Mouse (Mus musculus): ENCODE results near the gene Gm26620. TPM values are rescaled to one million over a fixed set of nuclear protein-coding genes. Genes with fewer than 3 reads are reported as not detected.

Gm26620 gene
- total and polyA plus RNA-seq, 3 experiments = 0.52 to 4.2 (median 1.9) TPM

GRCm38 (mm10) chr1:170933940-170934339, 49.1 kb downstream of the Gm26620 start:
- no peak for TF ChIP-seq USF2 (conservative IDR thresholded peaks at IDR 0.05; ENCODE audit: low read depth, low read length)
- TF ChIP-seq POLR2AphosphoS2 (IDR thresholded peaks at IDR 0.05; ENCODE audit: low read depth, low read length) = no peak
- no peak for TF ChIP-seq IRF4 (IDR thresholded peaks at IDR 0.05; ENCODE audit: low read depth, low read length)
- no peak for TF ChIP-seq ELF1 (IDR thresholded peaks at IDR 0.05; ENCODE audit: low read depth, low read length)
- TF ChIP-seq POLR2A (IDR thresholded peaks at IDR 0.05; ENCODE audit: low read depth, low read length) = no peak
- Histone ChIP-seq H3K9me3 (replicated peaks; ENCODE audit: low read length) (peaks cover 5% of the 10 kb centered on the region), H3K4me1 (ENCODE audit: control insufficient read depth in 1 of 2, insufficient read depth in 2 of 2) (peaks cover 3 to 49% of the 10 kb centered on the region in 2 experiments; a peak in 3 of 4 replicates), H3K27ac (ENCODE audit: insufficient read depth, low read depth) (no peak overlapping the region), H3K4me3 (replicated peaks in 1 of 3; ENCODE audit: low read depth in 2 of 3, low read length in 2 of 3, poor library complexity in 1 of 3) (no peak overlapping the region), H3K9ac (ENCODE audit: insufficient read depth, low read depth) (no peak overlapping the region), H3K4me2 (ENCODE audit: insufficient read depth, low read depth, poor library complexity, severe bottlenecking) (no peak overlapping the region), H3K36me3 (replicated peaks in 1 of 2; ENCODE audit: control insufficient read depth in 1 of 2, insufficient read depth in 1 of 2, low read length in 1 of 2) (no peaks in the 10 kb centered on the region), H3K27me3 (replicated peaks) (no peaks in the 10 kb centered on the region), H3K79me2 (replicated peaks; ENCODE audit: control insufficient read depth, extremely low read depth, insufficient read depth, poor library complexity, severe bottlenecking) (no peaks in the 10 kb centered on the region)
- in situ Hi-C loops (cut with MboI; ENCODE audit: low pct_ligation_motif_present, low pct_unique_long_range_greater_than_20kb, low sequenced_read_pairs) (no loop called here), dilution Hi-C loops (cut with MboI; ENCODE audit: extremely low pct_ligation_motif_present, extremely low pct_unique_long_range_greater_than_20kb, low sequenced_read_pairs) (no loop called here)
- no peak for DNase-seq (ENCODE audit: extremely low read depth)

GRCm38 (mm10) chr1:170934383-170934782, 49.5 kb downstream of the Gm26620 start:
- dilution Hi-C loops (cut with MboI; ENCODE audit: extremely low pct_ligation_motif_present, extremely low pct_unique_long_range_greater_than_20kb, low sequenced_read_pairs) = no loop called here
- peaks cover 9% of the 10 kb centered on the region for H3K9me3 ChIP-seq (replicated peaks; ENCODE audit: low read length)
- H3K4me1 ChIP-seq (ENCODE audit: control insufficient read depth in 1 of 2, insufficient read depth in 2 of 2) = peaks cover 3 to 49% of the 10 kb centered on the region in 2 experiments; a peak in 3 of 4 replicates
- TF ChIP-seq POLR2A (IDR thresholded peaks at IDR 0.05; ENCODE audit: low read depth, low read length) (no peak), HCFC1 (IDR thresholded peaks at IDR 0.05; ENCODE audit: low read depth, low read length) (no peak), MAX (IDR thresholded peaks at IDR 0.05; ENCODE audit: low read length) (no peak), CHD1 (IDR thresholded peaks at IDR 0.05; ENCODE audit: low read depth, low read length) (no peak), ZMIZ1 (IDR thresholded peaks at IDR 0.05; ENCODE audit: low read depth, low read length) (no peak), CHD2 (IDR thresholded peaks at IDR 0.05; ENCODE audit: low read length) (no peak), USF2 (conservative IDR thresholded peaks at IDR 0.05; ENCODE audit: low read depth, low read length) (no peak), E2F4 (IDR thresholded peaks at IDR 0.05; ENCODE audit: insufficient replicate concordance, low read depth, low read length) (no peak), EP300 (IDR thresholded peaks at IDR 0.05; ENCODE audit: low read length) (no peak), IRF4 (IDR thresholded peaks at IDR 0.05; ENCODE audit: low read depth, low read length) (no peak), POLR2AphosphoS2 (IDR thresholded peaks at IDR 0.05; ENCODE audit: low read depth, low read length) (no peak), ZC3H11A (IDR thresholded peaks at IDR 0.05; ENCODE audit: low read depth, low read length) (no peak), JUND (conservative IDR thresholded peaks at IDR 0.05; ENCODE audit: low read depth, low read length) (no peak)
- H3K27me3 ChIP-seq (replicated peaks) = no peaks in the 10 kb centered on the region
- H3K79me2 ChIP-seq (replicated peaks; ENCODE audit: control insufficient read depth, extremely low read depth, insufficient read depth, poor library complexity, severe bottlenecking) = no peaks in the 10 kb centered on the region
- no peaks in the 10 kb centered on the region for H3K36me3 ChIP-seq (replicated peaks in 1 of 2; ENCODE audit: control insufficient read depth in 1 of 2, insufficient read depth in 1 of 2, low read length in 1 of 2)
- no peak overlapping the region for H3K9ac ChIP-seq (ENCODE audit: insufficient read depth, low read depth)
- in situ Hi-C loops (cut with MboI; ENCODE audit: low pct_ligation_motif_present, low pct_unique_long_range_greater_than_20kb, low sequenced_read_pairs) = no loop called here
- H3K4me2 ChIP-seq (ENCODE audit: insufficient read depth, low read depth, poor library complexity, severe bottlenecking) = no peak overlapping the region
- no peak overlapping the region for H3K4me3 ChIP-seq (replicated peaks in 1 of 3; ENCODE audit: low read depth in 2 of 3, low read length in 2 of 3, poor library complexity in 1 of 3)
- DNase-seq (ENCODE audit: extremely low read depth) = peak; percentile 35
- no peak overlapping the region for H3K27ac ChIP-seq (ENCODE audit: insufficient read depth, low read depth)

Other genes starting within 250 kb of the Gm26620 start
- 0.84 and 1.0 TPM in 2 replicates for gene Olfml2b, start 240.5 kb upstream of the Gm26620 start, total RNA-seq (2012; rRNA removed)
- gene Olfml2b, start 240.5 kb upstream of the Gm26620 start, total RNA-seq (2014; rRNA removed) = 0.35 and 0.39 TPM in 2 replicates
- gene Olfml2b, start 240.5 kb upstream of the Gm26620 start, polyA plus RNA-seq (2012; ENCODE audit: insufficient read length, low read depth) = 0.31 and 0.34 TPM in 2 replicates
- 35.3 and 37.6 TPM in 2 replicates for gene Atf6, start 17.3 kb upstream of the Gm26620 start, total RNA-seq (2012; rRNA removed)
- 33.8 and 35.9 TPM in 2 replicates for gene Atf6, start 17.3 kb upstream of the Gm26620 start, total RNA-seq (2014; rRNA removed)
- gene Atf6, start 17.3 kb upstream of the Gm26620 start, polyA plus RNA-seq (2012; ENCODE audit: insufficient read length, low read depth) = 42.7 and 47.0 TPM in 2 replicates
- 30.9 and 37.2 TPM in 2 replicates for gene Dusp12, start 475 bp downstream of the Gm26620 start, total RNA-seq (2012; rRNA removed)
- gene Dusp12, start 475 bp downstream of the Gm26620 start, total RNA-seq (2014; rRNA removed) = 41.7 and 49.4 TPM in 2 replicates
- gene Dusp12, start 475 bp downstream of the Gm26620 start, polyA plus RNA-seq (2012; ENCODE audit: insufficient read length, low read depth) = 30.4 and 36.5 TPM in 2 replicates
- not detected in 2 replicates for gene Fcrlb, start 27.9 kb downstream of the Gm26620 start, total RNA-seq (2012; rRNA removed)
- not detected in 2 replicates for gene Fcrlb, start 27.9 kb downstream of the Gm26620 start, total RNA-seq (2014; rRNA removed)
- not detected in 2 replicates for gene Fcrlb, start 27.9 kb downstream of the Gm26620 start, polyA plus RNA-seq (2012; ENCODE audit: insufficient read length, low read depth)
- 10.6 and 18.5 TPM in 2 replicates for gene Fcrla, start 42.5 kb downstream of the Gm26620 start, total RNA-seq (2012; rRNA removed)
- 30.6 and 34.8 TPM in 2 replicates for gene Fcrla, start 42.5 kb downstream of the Gm26620 start, total RNA-seq (2014; rRNA removed)
- gene Fcrla, start 42.5 kb downstream of the Gm26620 start, polyA plus RNA-seq (2012; ENCODE audit: insufficient read length, low read depth) = 15.4 and 17.7 TPM in 2 replicates
- gene Fcgr2b, start 91.5 kb downstream of the Gm26620 start, total RNA-seq (2012; rRNA removed) = 20.2 and 31.8 TPM in 2 replicates
- gene Fcgr2b, start 91.5 kb downstream of the Gm26620 start, total RNA-seq (2014; rRNA removed) = 29.5 and 31.1 TPM in 2 replicates
- 36.1 and 44.3 TPM in 2 replicates for gene Fcgr2b, start 91.5 kb downstream of the Gm26620 start, polyA plus RNA-seq (2012; ENCODE audit: insufficient read length, low read depth)
- 48.4 and 56.8 TPM in 2 replicates for gene Fcgr4, start 133.9 kb downstream of the Gm26620 start, total RNA-seq (2012; rRNA removed)
- 41.8 and 50.2 TPM in 2 replicates for gene Fcgr4, start 133.9 kb downstream of the Gm26620 start, total RNA-seq (2014; rRNA removed)
- 46.7 and 52.8 TPM in 2 replicates for gene Fcgr4, start 133.9 kb downstream of the Gm26620 start, polyA plus RNA-seq (2012; ENCODE audit: insufficient read length, low read depth)
- 4.3 and 8.5 TPM in 2 replicates for gene Fcgr3, start 179.9 kb downstream of the Gm26620 start, total RNA-seq (2012; rRNA removed)
- gene Fcgr3, start 179.9 kb downstream of the Gm26620 start, total RNA-seq (2014; rRNA removed) = 6.1 and 6.3 TPM in 2 replicates
- 2.6 and 3.7 TPM in 2 replicates for gene Fcgr3, start 179.9 kb downstream of the Gm26620 start, polyA plus RNA-seq (2012; ENCODE audit: insufficient read length, low read depth)
- gene Cfap126, start 228.9 kb downstream of the Gm26620 start, total RNA-seq (2012; rRNA removed) = 0.76 and 2.0 TPM in 2 replicates
- 0.43 and 0.79 TPM in 2 replicates for gene Cfap126, start 228.9 kb downstream of the Gm26620 start, total RNA-seq (2014; rRNA removed)
- gene Cfap126, start 228.9 kb downstream of the Gm26620 start, polyA plus RNA-seq (2012; ENCODE audit: insufficient read length, low read depth) = 2.5 and 3.4 TPM in 2 replicates

Measured in CH12.LX (cell line).